Mouse (Mus musculus): Measurements from ENCODE around the gene Dpf3.

Dpf3 gene

GRCm38 (mm10) chr12:83337776-83338149 lies 149.8 kb downstream of the Dpf3 start:
- no peak for DNase-seq

DNA sequence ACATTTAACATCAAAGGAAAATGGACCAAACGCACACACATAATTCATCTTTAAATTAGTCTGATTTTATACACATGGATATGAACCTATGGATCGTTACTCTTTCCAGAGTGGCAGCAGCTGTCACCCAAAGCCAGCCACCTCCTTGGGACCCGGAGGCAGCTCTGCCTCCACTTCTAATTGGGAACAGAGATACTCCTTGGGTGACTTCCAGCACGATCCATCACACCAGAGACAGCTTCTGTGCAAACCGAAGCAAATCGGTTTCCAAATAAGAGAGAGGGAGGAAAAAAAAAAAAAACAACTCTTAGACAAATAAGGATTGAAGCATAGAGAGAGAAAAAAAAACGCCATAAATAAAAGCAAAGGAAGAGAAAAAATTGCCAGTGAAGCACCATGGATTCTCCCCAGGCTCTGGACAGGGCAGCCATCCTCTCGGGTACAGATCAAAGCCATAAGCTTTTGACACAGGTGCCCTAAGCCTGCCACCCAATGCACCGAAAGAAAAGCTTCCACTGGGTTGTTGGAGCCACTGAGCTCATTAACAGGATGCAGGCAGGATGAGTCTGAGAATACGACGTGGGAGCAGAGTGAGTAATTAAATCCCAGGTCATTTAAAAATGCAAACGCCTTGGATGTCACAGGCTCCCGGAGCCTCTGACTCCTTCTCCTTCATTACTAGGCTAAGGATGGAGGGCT lies 150.3 kb downstream of the Dpf3 start:
- no peak for DNase-seq

DNA sequence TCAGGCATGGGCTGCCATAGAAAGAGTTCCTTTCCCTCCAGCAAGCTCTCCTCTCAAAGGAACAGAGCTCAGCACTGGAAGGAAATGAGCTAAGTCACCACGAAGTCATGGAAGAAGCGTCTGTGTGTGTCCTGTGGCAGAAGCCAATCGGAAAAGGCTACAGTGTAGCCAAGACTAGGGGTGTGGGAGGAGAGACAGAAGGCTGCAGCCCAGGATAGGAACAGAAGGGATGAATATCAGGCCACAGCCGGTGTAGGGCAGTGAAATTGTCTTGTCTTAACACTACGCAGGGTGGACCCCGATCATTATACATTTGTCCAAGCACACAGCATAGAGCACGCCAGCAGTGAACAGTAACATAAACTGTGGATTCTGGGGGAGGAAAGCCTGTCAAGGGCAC lies 157.5 kb downstream of the Dpf3 start:
- DNase-seq = no peak

DNA sequence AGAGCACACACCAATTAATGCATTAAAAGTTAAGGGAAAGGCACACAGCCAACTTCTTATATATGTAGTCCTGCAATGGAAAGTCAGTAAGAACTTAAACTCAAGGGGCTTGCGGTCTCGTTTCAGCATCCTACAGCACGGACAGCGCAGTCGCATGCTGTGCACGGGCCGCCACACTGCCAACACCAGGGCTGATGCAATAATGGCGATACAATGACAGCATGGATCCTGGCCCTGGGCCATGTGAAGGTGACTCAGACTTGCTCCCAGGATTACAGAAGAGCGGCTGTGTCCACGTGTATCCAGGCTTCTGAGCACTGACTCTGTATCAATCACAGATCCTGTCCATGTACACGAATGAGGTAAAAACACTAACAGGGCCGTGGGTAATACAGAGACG lies 158.6 kb downstream of the Dpf3 start:
- peak; percentile 64 for DNase-seq

GRCm38 (mm10) chr12:83328491-83328890 lies 159.0 kb downstream of the Dpf3 start:
- no peak for DNase-seq

DNA sequence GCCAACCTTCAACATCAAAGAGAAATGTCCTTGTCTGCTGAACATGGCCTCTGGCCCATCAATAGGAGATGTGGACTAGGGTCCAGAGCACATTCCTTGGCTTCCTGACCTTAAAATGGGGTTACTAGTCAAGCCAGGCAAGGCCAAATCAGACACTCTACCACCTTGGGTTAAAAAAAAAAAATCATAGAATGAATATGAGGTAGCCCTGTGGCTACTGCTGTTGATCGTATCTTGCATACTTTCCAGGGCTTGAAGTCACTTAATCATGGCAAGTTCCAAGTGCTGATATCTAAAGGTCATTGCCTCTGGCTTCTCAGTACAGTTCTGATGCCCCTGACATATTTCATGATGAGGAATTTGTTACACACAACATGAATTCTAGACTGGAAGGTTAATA lies 160.1 kb downstream of the Dpf3 start:
- DNase-seq = no peak

DNA sequence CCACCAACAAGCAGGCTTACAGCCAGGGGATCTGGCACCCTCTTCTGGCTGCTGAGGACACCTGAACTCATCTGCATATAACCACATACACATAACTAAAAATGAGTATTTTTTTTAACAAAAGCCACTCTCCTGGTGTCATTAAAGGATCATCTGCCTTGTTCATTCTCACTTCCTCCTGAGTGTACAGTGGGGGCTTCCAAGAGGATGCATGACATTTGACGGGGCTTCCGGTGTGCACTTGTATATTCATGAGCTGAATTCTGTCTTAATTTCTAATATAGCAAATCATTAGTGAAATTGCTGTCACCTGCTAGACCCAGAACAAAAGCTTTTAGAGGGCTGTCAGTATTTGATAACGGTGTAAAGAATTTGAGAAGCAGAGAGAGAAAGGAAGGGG lies 166.8 kb downstream of the Dpf3 start:
- DNase-seq = no peak

GRCm38 (mm10) chr12:83317646-83318443 lies 169.7 kb downstream of the Dpf3 start:
- no peak for DNase-seq

- DNase-seq = no peak
These were observed 172.8 kb downstream of the Dpf3 start for GRCm38 (mm10) chr12:83314666-83315065.

GRCm38 (mm10) chr12:83312818-83313217 lies 174.7 kb downstream of the Dpf3 start:
- DNase-seq = no peak

DNA sequence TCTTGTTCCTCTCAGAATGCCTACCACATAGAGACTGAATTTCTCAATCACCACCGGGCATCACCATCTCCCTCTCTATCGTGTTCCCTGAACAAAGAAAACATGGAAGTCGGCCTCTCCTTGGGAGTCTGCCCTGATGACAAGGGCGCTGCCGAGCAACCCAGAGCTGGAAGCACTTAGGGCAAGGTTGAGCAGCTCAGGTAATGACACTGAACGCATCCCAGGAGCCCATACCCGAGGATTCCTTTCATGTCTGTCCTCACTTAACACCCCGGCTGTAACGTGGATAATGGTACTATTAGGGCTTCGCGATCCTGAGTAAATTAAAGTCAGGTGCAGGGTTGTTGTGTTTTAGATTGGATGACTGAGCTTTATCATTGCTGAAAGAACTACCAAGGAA lies 176.9 kb downstream of the Dpf3 start:
- no peak for DNase-seq

DNA sequence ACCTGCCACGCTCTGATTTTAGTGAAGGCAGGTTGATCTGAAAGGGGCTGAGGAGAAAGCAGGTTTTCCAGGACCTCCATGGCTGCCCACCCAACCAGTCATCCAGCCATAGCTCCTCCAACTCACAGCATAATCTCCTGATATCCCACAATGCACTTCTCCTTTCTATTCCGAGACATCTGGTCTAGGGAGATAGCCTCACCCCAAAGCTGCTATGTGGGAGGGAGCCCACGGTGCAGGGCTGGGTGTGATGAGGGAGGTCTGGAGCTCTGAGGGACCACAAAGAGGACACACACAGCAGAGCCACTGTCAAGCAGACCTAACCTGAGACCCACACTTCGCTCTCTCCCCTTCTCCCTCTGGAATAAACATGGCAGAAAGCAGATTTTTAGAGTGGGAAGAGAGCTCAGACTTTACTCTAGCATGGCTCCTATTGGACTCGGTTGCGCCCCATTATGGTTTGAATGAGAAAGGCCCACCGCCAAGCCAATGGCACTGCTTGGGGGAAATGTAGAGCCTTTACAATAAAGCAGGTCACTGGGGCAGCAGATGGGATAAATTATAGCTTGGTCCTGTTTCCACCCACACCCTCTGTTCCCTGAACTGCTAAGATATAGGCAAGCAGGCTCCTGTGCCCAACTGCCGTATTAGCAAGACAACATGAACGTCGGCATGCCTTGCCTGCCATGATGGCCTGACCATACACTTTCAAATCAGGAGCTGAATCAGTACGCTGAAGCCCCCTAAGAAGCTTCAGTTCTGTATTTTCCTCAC lies 178.3 kb downstream of the Dpf3 start:
- no peak for DNase-seq

GRCm38 (mm10) chr12:83308627-83309026 lies 178.9 kb downstream of the Dpf3 start:
- no peak for DNase-seq

GRCm38 (mm10) chr12:83303221-83303620 lies 184.3 kb downstream of the Dpf3 start:
- no peak for DNase-seq

GRCm38 (mm10) chr12:83302320-83303153 lies 185.0 kb downstream of the Dpf3 start:
- peak; percentile 90 for DNase-seq

DNA sequence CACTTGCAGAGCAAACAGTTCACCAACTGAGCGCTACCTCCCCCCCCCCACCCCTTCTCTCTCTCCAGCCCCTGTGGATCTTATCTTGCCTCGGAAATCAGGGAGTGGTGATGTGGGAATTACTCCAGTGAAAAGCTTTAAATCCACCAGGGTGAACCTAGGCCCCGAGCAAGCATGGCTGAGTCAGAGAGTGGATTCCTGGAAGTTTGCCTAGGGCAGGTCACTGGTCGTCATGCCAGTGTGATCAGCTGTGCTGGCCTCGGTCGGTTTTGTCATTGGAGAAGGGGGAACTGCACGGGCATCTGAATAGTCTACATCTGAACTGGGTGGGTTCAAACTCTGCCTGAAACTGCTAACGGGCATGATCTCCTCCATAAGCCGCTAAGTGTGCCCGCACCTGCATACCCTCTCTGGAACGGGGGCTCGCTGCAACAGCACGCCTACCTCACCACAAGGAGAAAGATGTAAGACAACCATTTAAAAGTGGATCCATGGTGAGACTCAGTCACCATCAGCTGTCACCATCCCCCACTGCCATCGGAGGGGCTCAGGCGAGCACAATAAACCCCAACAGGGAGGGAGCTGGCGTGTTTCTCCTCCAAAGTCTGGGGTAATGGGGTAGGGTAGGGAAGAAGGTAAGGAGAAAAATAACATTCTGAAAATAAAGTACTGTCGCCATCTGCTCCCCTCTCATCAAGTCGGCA lies 185.7 kb downstream of the Dpf3 start:
- DNase-seq = peak; percentile 55

DNA sequence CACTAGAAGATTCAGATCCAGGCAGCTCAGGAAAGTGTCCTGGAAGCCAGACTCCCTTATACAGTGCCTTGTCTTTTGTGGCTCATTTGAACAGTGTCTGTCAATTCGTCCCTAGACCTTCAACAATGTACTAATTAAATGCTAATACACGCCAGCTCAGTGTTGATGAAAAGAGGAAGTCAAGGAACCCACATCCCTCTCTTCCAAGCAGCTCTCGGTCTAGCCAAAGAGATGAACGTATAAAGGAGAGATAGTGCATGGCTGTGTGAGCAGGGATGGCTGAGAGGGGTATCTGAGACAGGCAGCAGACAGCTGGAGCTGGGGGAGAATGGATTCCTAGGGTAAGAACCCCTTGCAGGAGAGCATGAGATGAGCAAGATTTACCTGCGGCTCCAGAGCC lies 189.2 kb downstream of the Dpf3 start:
- DNase-seq = no peak

DNA sequence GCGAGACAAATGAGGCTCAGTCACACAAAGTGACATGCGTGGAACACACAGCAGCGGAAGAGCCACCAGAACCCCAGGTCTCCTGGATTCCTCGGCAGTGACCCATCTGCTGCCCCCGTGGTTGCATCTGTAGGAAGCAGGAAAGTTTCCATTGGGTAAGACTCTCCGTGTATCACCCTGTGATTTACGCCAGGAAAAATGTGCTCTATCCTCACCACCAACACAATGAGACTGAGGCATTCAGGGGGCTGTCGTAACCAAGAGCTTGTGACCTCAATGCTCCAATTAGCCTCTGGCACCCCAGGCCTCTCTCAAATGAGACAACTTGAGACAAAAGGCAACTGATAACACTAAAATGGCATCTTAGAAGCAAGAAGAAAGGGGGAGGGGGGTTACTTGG lies 192.5 kb downstream of the Dpf3 start:
- DNase-seq = no peak

DNA sequence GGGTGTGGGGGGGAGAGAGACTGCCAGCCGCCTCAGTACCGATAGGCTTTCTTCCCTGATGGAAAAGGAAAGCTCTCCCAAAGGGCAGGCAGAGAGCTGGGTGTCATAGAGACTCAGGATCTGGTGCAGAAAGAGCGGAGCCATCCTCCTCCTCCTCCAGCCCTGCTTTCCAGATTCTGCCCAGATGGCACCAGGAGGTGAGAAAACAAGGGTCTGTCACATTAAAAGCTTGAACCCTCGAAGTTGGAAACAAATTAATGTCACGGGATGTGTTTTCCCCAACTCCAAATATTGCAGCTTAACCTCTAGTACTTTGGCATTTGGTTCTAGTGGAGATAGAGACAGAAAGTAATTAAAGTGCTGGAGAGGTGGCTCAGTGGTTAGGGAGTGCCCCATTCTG lies 195.6 kb downstream of the Dpf3 start:
- DNase-seq = no peak

- no peak for DNase-seq
These were observed 200.7 kb downstream of the Dpf3 start for GRCm38 (mm10) chr12:83286496-83287492.

Data from cerebellum, adult 11 months (tissue).